Mouse (Mus musculus) E14TG2a.4 (cell line): ENCODE measurements around the gene Rnf19b.
A peak's percentile ranks its signal among the peaks of the same experiment; 100 is the strongest.

Experiments used
- H3K27me3 ChIP-seq: 2 replicates; pipeline ENCODE4 v1.6.1; 2014; ENCODE audit warnings: low read length, control low read depth; ENCODE audit not compliant: insufficient read depth
- H3K36me3 ChIP-seq: 2 replicates; pipeline ENCODE4 v1.6.1; 2014; ENCODE audit warnings: low read length, control low read depth; ENCODE audit not compliant: insufficient read depth
- H3K4me1 ChIP-seq: replicated peaks from 2 replicates; pipeline ENCODE4 v1.6.1; 2014; ENCODE audit warnings: low read depth, low read length, control low read depth
- H3K4me3 ChIP-seq: replicated peaks from 2 replicates; pipeline ENCODE4 v1.5.1; 2014; ENCODE audit warnings: mild to moderate bottlenecking, low read length
- H3K9me3 ChIP-seq: 2 replicates; pipeline ENCODE4 v1.6.1; 2014; ENCODE audit warnings: low read length, control low read depth
- CTCF ChIP-seq: conservative IDR thresholded peaks from 2 replicates; pipeline ENCODE4 v1.5.1; 2014; ENCODE audit warnings: low read length
- NANOG ChIP-seq: IDR thresholded peaks from 2 replicates; pipeline ENCODE4 v1.6.1; 2014; ENCODE audit warnings: borderline replicate concordance, low read length, mixed read lengths
- POU5F1 ChIP-seq: IDR thresholded peaks from 2 replicates; pipeline ENCODE4 v1.6.1; 2014; ENCODE audit warnings: low read length, borderline replicate concordance

Rnf19b gene

GRCm38 (mm10) chr4:129079126-129079525 lies 21.1 kb downstream of the Rnf19b start:
- H3K27me3 ChIP-seq: no peaks in the 10 kb centered on the region
- H3K4me3 ChIP-seq: no peak overlapping the region
- peaks cover 100% of the 10 kb centered on the region for H3K36me3 ChIP-seq
- H3K4me1 ChIP-seq: peaks cover 16% of the 10 kb centered on the region
- TF ChIP-seq CTCF (no peak), NANOG (no peak), POU5F1 (no peak)
- H3K9me3 ChIP-seq: peaks cover 38% of the 10 kb centered on the region

GRCm38 (mm10) chr4:129081041-129081440 lies 23.0 kb downstream of the Rnf19b start:
- Histone ChIP-seq H3K4me1 (peaks cover 27% of the 10 kb centered on the region), H3K36me3 (peaks cover 91% of the 10 kb centered on the region), H3K27me3 (no peaks in the 10 kb centered on the region), H3K4me3 (no peak overlapping the region), H3K9me3 (peaks cover 38% of the 10 kb centered on the region)
- TF ChIP-seq POU5F1 (no peak), CTCF (no peak), NANOG (no peak)

GRCm38 (mm10) chr4:129081512-129081911 lies 23.4 kb downstream of the Rnf19b start:
- Histone ChIP-seq H3K4me3 (no peak overlapping the region), H3K27me3 (no peaks in the 10 kb centered on the region), H3K36me3 (peaks cover 87% of the 10 kb centered on the region), H3K9me3 (peaks cover 38% of the 10 kb centered on the region), H3K4me1 (peaks cover 28% of the 10 kb centered on the region)
- TF ChIP-seq POU5F1 (no peak), CTCF (no peak), NANOG (no peak)

GRCm38 (mm10) chr4:129081939-129082338 lies 23.9 kb downstream of the Rnf19b start:
- peaks cover 82% of the 10 kb centered on the region for H3K36me3 ChIP-seq
- TF ChIP-seq NANOG (no peak), CTCF (no peak), POU5F1 (no peak)
- H3K27me3 ChIP-seq: 0 out of 2 replicates have a peak, but pooled peaks cover 1% of the 10 kb centered on the region
- no peak overlapping the region for H3K4me3 ChIP-seq
- H3K4me1 ChIP-seq: peaks cover 32% of the 10 kb centered on the region
- peaks cover 35% of the 10 kb centered on the region for H3K9me3 ChIP-seq

- Histone ChIP-seq H3K27me3 (0 out of 2 replicates have a peak, but pooled peaks cover 4% of the 10 kb centered on the region), H3K36me3 (peaks cover 76% of the 10 kb centered on the region), H3K4me1 (peaks cover 38% of the 10 kb centered on the region), H3K9me3 (peaks cover 32% of the 10 kb centered on the region), H3K4me3 (no peak overlapping the region)
- no peak for TF ChIP-seq POU5F1
- TF ChIP-seq NANOG: peak; percentile 21; the same call in 1 of the 2 replicates
- peak; percentile 41 for TF ChIP-seq CTCF
These were observed 24.5 kb downstream of the Rnf19b start for GRCm38 (mm10) chr4:129082379-129083115.

GRCm38 (mm10) chr4:129084896-129085295 lies 26.8 kb downstream of the Rnf19b start:
- Histone ChIP-seq H3K36me3 (peaks cover 53% of the 10 kb centered on the region), H3K9me3 (peaks cover 8% of the 10 kb centered on the region), H3K4me3 (no peak overlapping the region), H3K4me1 (peaks cover 45% of the 10 kb centered on the region), H3K27me3 (peaks cover 4% of the 10 kb centered on the region; the same call in 1 of the 2 replicates)
- TF ChIP-seq POU5F1 (no peak), NANOG (no peak), CTCF (no peak)

GRCm38 (mm10) chr4:129086078-129086477 lies 28.0 kb downstream of the Rnf19b start:
- Histone ChIP-seq H3K27me3 (peaks cover 4% of the 10 kb centered on the region; the same call in 1 of the 2 replicates), H3K4me3 (no peak overlapping the region), H3K36me3 (peaks cover 41% of the 10 kb centered on the region), H3K9me3 (no peaks in the 10 kb centered on the region), H3K4me1 (peaks cover 45% of the 10 kb centered on the region)
- no peak for TF ChIP-seq NANOG
- TF ChIP-seq POU5F1: no peak
- peak; percentile 89 for TF ChIP-seq CTCF

- Histone ChIP-seq H3K27me3 (peaks cover 4% of the 10 kb centered on the region; the same call in 1 of the 2 replicates), H3K36me3 (peaks cover 23% of the 10 kb centered on the region), H3K4me1 (peaks cover 29% of the 10 kb centered on the region), H3K9me3 (no peaks in the 10 kb centered on the region), H3K4me3 (no peak overlapping the region)
- TF ChIP-seq CTCF (no peak), NANOG (no peak), POU5F1 (no peak)
These were observed 29.8 kb downstream of the Rnf19b start for GRCm38 (mm10) chr4:129087850-129088249.

GRCm38 (mm10) chr4:129095276-129095675 lies 37.2 kb downstream of the Rnf19b start:
- Histone ChIP-seq H3K27me3 (peaks cover 44% of the 10 kb centered on the region), H3K36me3 (no peaks in the 10 kb centered on the region), H3K4me1 (peaks cover 9% of the 10 kb centered on the region), H3K4me3 (peak overlapping the region; percentile 39; the same call in 1 of the 2 replicates), H3K9me3 (no peaks in the 10 kb centered on the region)
- TF ChIP-seq CTCF (no peak), POU5F1 (no peak), NANOG (no peak)
